Mouse (Mus musculus) heart, adult 8-10 months (tissue): ENCODE data around the gene Ppt2. TPM values are rescaled to one million over a fixed set of nuclear protein-coding genes. Genes with fewer than 3 reads are reported as not detected.

Experiments
- DNase-seq: peaks from one replicate; pipeline ENCODE4 v3.0.0; 2022; ENCODE audit warnings: low spot score
- total RNA-seq, 4 experiments: library from RNA; stranded (reverse); gene quantifications; 2 replicates each; pipeline ENCODE4 v1.2.4; 2022

Gene Ppt2
- total RNA-seq, 4 experiments from 2014 or later, result 48.1 to 68.8 (median 59.5) TPM

GRCm38 (mm10) chr17:34587814-34588213, 40.5 kb downstream of the Ppt2 start:
- DNase-seq, result no peak

GRCm38 (mm10) chr17:34587423-34587811, 40.9 kb downstream of the Ppt2 start:
- peak; percentile 93 for DNase-seq

- DNase-seq, result peak; percentile 79
Measured at GRCm38 (mm10) chr17:34586796-34587422, 41.4 kb downstream of the Ppt2 start.

- no peak for DNase-seq
Measured at GRCm38 (mm10) chr17:34585877-34586771, 42.2 kb downstream of the Ppt2 start.

- no peak for DNase-seq
Measured at GRCm38 (mm10) chr17:34585121-34585520, 43.2 kb downstream of the Ppt2 start.

GRCm38 (mm10) chr17:34583819-34584218, 44.5 kb downstream of the Ppt2 start:
- DNase-seq, result no peak

- no peak for DNase-seq
Measured at GRCm38 (mm10) chr17:34583397-34583796, 44.9 kb downstream of the Ppt2 start.

GRCm38 (mm10) chr17:34582528-34582927, 45.8 kb downstream of the Ppt2 start:
- DNase-seq, result no peak

- no peak for DNase-seq
Measured at GRCm38 (mm10) chr17:34578070-34578469, 50.2 kb downstream of the Ppt2 start.

- DNase-seq, result no peak
Measured at GRCm38 (mm10) chr17:34576577-34576976, 51.7 kb downstream of the Ppt2 start.

- no peak for DNase-seq
Measured at GRCm38 (mm10) chr17:34572361-34572760, 55.9 kb downstream of the Ppt2 start.

- DNase-seq, result no peak
Measured at GRCm38 (mm10) chr17:34571875-34572274, 56.4 kb downstream of the Ppt2 start.

- DNase-seq, result no peak
Measured at GRCm38 (mm10) chr17:34569919-34570318, 58.4 kb downstream of the Ppt2 start.

GRCm38 (mm10) chr17:34568421-34568820, 59.9 kb downstream of the Ppt2 start:
- no peak for DNase-seq

GRCm38 (mm10) chr17:34567311-34567710, 61.0 kb downstream of the Ppt2 start:
- no peak for DNase-seq

Other genes with a start within 250 kb of the Ppt2 start
- under 1 TPM in 2 of 4 experiments, not detected in 2; 0.34 to 0.79 TPM for gene BC051142, start 229.7 kb downstream of the Ppt2 start, total RNA-seq
- gene Btnl4, start 151.2 kb downstream of the Ppt2 start, total RNA-seq, result not detected
- gene Btnl6, start 111.2 kb downstream of the Ppt2 start, total RNA-seq, result not detected
- 10 to 100 TPM; 25.7 to 32.7 (median 28.6) TPM for gene Notch4, start 64.2 kb downstream of the Ppt2 start, total RNA-seq
- 1 to 10 TPM; 2.0 to 4.5 (median 3.1) TPM for gene Gpsm3, start 38.7 kb downstream of the Ppt2 start, total RNA-seq
- gene Pbx2, start 37.2 kb downstream of the Ppt2 start, total RNA-seq, result 10 to 100 TPM; 16.0 to 20.6 (median 17.6) TPM
- gene Ager, start 30.6 kb downstream of the Ppt2 start, total RNA-seq, result under 1 TPM in 2 of 4 experiments, not detected in 2; 0.14 to 0.16 TPM
- gene Rnf5, start 24.8 kb downstream of the Ppt2 start, total RNA-seq, result 10 to 100 TPM; 37.4 to 42.5 (median 39.1) TPM
- 10 to 100 TPM; 66.5 to 78.4 (median 73.4) TPM for gene Agpat1, start 24.2 kb downstream of the Ppt2 start, total RNA-seq
- 1 to 10 TPM in 3 of 4 experiments, under 1 TPM in 1; 0.94 to 1.3 (median 1.0) TPM for gene Egfl8, start 12.5 kb downstream of the Ppt2 start, total RNA-seq
- 1 to 10 TPM in 3 of 4 experiments, under 1 TPM in 1; 0.92 to 1.4 (median 1.1) TPM for gene Prrt1, start 1.0 kb upstream of the Ppt2 start, total RNA-seq
- gene Fkbpl, start 16.3 kb upstream of the Ppt2 start, total RNA-seq, result 1 to 10 TPM; 6.9 to 9.7 (median 8.6) TPM
- gene Atf6b, start 18.6 kb upstream of the Ppt2 start, total RNA-seq, result 10 to 100 TPM; 14.4 to 19.9 (median 16.0) TPM
- 10 to 100 TPM; 22.4 to 34.3 (median 32.2) TPM for gene Tnxb, start 42.0 kb upstream of the Ppt2 start, total RNA-seq
- gene C4b, start 115.4 kb upstream of the Ppt2 start, total RNA-seq, result 10 to 100 TPM; 14.3 to 71.5 (median 21.2) TPM
- gene Cyp21a1, start 176.1 kb upstream of the Ppt2 start, total RNA-seq, result under 1 TPM in 1 of 4 experiments, not detected in 3; 0.35 TPM
- 10 to 100 TPM in 2 of 4 experiments, 1 to 10 TPM in 2; 8.2 to 14.6 (median 9.5) TPM for gene Stk19, start 208.4 kb upstream of the Ppt2 start, total RNA-seq
- gene Dxo, start 208.5 kb upstream of the Ppt2 start, total RNA-seq, result 10 to 100 TPM; 10.6 to 15.9 (median 11.5) TPM
- 10 to 100 TPM; 21.8 to 29.1 (median 25.8) TPM for gene Skiv2l, start 221.7 kb upstream of the Ppt2 start, total RNA-seq
- 10 to 100 TPM; 16.6 to 17.9 (median 16.7) TPM for gene Nelfe, start 221.9 kb upstream of the Ppt2 start, total RNA-seq
- 1 to 10 TPM; 2.2 to 8.5 (median 4.5) TPM for gene Cfb, start 234.0 kb upstream of the Ppt2 start, total RNA-seq